Mouse (Mus musculus) spleen, embryonic (tissue): ENCODE results near the gene Cdip1.
"Not testable (repeated sequence)": the region's sequence is repeated elsewhere in the genome, so short reads cannot be mapped to it uniquely, and the experiment has no call there.

Experiments
- CTCF ChIA-PET: fragments of 350-600 bp; sonication (Branson Sonifier 250); formaldehyde crosslinking; loops from one replicate; lab custom pipeline; 2022; lab: Charles Lee

Cdip1 gene

DNA sequence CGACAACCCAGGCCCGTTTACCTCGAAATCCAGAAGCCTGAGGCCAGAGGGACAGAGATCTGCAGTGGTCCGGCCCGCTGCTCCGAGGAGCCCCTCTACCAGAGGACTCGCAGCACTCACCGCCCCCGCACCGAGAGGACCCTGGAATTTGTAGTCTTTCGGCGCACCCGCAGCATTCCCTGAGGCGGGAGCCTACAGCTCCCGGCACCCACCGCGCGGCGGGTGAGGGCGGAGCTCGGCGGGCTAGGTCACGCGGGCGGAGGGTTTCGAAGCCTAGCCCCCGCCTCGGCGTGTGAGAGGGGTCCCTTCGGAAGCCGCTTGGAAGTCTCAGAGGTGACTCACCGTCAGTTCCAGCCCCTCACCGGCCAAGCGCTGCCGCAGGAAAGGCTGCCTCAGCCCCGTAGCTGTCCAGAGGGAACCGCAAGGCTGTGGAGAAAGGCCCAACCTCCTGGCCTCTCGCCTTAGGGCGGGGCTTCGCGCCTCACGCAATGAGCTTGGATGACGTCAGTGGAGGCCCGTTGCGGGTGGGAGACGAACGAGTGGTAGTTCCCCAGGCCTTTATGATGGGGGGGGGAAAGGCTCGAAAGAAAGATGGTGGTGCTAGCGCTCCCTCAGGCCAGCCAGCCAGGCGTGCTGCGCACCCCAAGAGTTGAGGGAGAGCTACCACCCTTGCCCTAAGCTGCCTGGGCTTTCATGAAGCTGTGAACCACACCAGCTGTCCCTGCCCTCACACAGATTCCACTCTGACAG is at the start of gene Cdip1:
Gene Cdip1, minus strand, starts transcription at position 483 of the 750 bp plus-strand sequence.
- CTCF ChIA-PET, result interaction anchor here (0.6 kb wide), 1 partner anchor 14 kb away, joined by 4 read pairs; no protein-coding TSS in a partner anchor

DNA sequence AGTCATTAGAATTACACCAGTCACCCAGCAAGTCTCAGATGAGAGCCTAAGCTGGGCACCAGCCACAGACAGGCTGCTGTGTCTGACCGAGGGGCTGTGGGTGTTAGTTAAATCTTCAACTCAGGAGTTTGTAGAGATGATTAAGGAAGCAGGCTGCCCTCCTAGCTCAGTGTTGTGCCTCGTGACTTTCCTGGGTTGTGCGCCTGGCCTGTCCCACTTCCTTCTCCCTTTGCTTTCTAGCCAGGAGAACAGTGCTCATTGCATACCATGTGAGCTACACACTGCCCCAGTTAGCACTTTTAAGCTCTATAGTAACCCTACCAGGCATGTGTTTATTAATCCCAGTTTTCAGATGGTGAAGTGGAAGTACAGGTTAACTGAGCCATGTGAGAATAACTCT is 49.5 kb upstream of the Cdip1 start:
- CTCF ChIA-PET, result no interaction called here

DNA sequence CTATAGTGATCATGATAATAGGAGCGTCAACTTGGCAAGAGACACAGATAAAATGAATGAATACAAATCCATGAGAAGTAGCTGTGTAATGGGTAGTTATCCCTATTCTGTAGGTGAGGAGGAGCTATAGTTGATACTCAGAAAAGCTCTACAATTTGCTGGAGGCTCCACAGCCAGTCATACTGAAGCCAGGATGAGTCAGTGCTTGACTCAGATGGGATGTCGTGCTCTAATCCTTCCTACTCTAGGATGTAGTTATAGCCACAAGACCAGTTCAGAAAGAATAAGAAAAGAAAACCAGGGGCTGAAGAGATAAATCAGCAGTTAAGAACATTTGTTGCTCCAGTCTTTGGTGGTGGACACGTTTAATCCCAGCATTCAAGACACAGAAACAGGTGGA is 47.5 kb upstream of the Cdip1 start:
- CTCF ChIA-PET, result interaction anchor here (0.6 kb wide), 1 partner anchor 10 kb away, joined by 4 read pairs; no protein-coding TSS in a partner anchor

DNA sequence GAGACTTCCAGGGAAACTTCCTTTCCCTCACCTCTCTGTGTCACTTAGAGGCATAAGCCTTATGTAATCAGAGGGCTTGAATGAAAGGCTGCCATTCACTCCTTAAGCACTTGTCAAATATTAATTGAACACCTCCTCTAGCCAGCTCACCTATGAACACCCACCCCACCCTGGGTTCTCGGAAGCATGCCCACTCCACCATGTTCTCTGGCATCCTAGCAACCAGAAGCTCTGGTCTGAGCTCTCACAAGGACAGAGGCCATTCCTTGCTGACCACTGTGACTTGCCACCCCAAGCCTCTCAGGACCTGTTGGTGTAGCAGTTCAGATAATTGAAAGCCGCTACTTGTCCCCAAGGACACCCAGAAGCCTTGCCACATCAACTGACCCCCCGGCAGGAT is 45.1 kb upstream of the Cdip1 start, which contains the start of gene 4930562C15Rik:
Gene 4930562C15Rik, plus strand, starts transcription at position 226 of the 400 bp plus-strand sequence.
- CTCF ChIA-PET, result interaction anchor here (0.8 kb wide), 1 partner anchor 19 kb away, joined by 3 read pairs; no protein-coding TSS in a partner anchor

DNA sequence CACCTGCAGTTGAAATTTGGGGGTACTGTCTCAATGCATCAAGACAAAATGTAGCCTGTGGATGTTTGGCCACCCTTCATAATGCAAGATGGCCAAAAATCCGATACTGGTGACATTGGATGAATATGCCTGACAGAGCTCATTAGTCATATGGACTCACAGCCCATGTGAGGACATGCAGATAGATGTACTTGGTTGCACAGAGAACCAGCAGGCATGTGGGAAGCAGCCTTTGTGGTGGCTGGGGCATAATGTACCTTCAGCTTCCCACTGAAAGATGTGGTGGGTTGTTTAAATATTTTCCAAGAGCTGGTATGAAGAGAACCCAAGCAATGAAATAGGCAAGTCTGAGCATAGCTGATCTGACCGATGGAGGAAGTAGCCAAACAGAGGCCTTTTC is 43.8 kb upstream of the Cdip1 start:
- CTCF ChIA-PET, result no interaction called here

DNA sequence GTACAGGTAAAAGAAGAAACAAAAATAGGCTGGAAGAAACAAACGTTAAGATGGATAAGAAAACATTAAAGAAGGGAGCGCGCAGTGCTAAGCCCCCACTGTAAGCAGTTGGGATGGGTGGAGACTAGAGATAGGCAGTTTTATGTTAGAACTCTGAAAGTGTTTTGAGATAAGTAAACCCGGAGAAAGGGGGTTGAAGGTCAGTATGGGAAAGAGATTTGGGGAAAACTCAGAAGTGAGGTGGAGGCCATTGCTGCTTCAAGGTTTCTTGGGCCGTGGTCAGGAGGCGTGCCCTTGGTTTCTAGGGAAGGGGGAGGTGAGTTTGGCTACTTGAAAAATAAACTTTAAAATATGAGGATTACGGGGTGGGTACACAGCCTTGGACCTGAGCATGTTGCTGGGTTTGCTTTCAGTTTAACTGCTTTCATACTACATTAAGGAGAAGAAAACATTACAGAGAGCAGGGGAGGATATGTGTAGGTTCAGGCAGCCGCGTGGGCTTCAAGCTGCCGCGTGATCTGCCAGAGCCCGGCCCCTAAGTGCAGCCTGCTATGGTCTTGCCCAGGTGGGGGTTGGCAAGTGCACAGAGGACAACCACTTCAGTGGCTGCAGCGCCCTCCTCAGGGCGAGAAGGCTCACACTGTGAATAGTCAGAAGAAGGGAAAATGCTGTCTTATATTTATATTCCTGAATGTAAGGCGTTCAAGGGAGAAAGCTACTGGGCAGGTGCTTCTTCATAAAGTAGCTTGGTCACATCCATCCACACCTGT is 41.7 kb upstream of the Cdip1 start:
- CTCF ChIA-PET, result interaction anchor here (0.6 kb wide), 1 partner anchor 15 kb away, joined by 3 read pairs; no protein-coding TSS in a partner anchor

DNA sequence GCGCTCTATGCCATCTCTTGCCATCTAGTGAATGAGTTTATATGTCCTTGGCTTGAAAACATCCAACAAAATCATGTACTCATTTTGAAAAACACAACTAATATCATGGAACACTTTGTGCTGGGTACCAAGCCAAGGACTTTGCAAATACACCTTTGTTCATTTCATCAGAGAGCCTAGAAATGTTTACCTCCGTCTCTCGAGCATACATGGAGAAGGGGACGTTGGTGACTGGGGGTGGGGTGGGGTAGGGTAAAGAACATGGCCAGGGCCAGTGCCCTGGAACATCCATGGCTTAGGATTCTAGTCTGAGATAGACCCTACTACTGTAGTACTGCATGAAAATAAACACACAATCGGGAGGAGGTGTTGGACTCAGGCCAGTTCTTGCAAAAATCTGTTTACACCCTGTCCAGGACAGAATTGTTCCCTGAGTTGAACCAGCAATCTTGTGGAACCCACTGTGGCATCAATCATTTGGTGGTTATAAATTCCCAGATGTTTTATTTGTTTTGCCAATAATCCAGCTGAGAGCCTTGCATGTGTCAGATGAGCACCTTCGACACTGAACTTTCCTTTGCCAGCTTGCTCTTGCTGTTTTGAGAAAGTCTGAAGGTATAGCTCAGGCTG is 39.3 kb upstream of the Cdip1 start:
- CTCF ChIA-PET, result no interaction called here

DNA sequence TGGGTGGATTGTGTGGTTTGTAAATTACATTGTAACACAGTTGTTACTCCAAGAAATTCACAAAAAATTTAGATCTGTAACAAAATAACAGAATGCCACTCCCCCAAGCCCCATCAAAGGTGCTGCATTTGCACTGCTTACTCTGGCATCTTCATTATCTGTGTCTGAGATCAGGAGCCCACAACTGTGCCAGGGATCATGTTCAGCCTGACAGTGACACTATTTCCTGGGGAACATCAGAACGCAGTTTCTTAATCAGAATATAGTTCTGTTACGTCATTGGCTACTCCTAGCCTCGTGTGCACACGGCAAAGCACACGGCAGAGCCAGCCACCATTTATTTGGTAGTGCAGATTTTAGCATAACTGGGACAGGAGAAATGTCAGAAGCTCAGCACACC is 37.5 kb upstream of the Cdip1 start:
- CTCF ChIA-PET, result no interaction called here

DNA sequence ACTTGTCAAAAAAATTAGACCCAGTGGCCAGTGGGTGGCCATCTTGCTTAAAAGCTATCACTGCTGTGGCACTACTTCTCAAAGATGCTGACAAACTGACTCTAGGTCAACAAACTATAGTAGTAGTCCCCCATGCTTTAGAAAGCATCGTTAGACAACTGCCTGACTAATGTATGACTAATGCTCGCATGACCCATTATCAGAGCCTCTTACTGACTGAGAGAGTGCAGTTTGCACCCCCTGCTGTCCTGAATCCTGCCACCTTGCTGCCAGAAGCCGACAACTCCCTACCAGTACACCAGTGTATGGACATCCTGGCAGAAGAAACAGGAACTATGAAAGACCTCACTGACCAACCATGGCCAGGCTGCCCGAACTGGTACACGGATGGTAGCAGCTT is 34.4 kb upstream of the Cdip1 start:
- CTCF ChIA-PET, result not testable (repeated sequence)

DNA sequence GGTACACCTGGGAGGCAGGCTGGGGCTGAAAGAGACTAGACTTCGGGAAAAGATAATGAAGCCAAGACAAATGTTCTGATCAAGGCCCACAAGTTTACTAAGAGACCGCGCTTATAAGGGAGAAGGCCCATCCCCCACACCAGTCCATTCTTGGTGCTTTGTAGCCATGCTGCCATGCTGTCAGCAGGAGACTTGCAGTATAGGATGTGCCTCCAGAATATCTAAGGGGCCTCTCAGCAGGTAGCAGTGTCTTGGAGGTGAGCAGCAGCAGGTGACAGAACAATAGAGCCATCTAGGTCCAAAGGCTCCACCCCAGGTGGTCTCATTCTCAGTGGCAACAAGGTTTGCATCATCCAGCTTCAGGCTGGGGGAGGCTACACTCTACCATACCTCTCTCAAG is 28.3 kb upstream of the Cdip1 start:
- CTCF ChIA-PET, result no interaction called here

DNA sequence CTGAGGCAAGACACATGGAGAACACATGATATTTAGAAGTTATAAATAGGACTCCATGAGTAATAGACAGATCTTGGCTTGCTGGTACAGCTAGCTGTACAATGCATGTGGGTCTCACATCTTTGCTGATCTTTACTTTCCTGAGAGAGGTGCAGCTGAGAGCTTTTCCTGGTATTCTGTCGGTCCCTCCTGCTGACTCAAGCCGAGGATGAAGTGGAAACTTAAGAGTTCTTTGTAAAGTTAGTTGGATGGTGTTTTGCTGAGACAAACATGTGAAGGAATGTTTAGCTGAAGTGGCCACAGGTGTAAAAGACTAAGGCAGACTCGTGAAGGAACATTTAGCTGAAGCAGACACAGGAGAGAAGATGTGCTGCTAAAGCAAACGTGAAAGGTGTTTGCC is 6.5 kb upstream of the Cdip1 start:
- CTCF ChIA-PET, result no interaction called here

DNA sequence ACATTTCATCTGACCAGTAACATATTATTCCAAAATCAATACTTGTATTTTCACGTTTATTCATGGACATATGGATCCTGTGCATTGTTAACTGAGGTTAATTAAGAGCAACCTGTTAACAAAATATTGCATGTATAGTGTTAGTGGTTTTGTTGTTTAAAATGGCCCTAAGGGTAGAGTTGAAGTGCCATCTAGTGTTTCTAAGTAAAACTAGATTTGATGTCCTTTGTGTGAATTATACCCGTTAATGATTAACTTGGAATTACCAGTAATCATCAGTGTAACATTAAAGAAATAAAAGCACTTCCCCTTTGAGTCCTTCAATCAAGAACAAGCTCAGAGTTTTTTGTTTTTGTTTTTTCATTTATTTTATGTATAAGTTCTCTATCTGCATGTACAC is 1.2 kb upstream of the Cdip1 start:
- CTCF ChIA-PET, result no interaction called here

DNA sequence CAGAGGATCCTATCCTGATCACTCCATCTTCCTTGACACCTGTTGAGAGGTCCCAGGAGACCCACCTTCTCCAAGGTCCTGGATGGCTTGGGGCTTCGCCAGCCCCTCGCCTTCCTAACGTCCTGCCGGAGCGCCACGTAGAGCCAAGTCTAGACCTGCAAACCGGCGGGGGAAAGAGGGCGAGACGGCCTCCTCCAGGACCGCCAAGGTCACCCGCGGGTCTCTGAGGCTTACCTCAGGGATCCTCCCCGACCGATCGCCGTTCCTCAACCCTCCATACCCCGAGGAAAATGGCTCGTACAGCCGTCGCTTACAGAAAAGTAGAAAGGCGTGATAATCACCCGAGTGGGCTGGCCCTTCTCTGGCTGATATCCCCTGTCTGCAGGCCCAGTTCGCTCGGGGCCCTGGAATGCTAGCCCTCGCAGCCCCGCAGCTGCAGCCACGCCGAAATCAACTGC is 752 bp downstream of the Cdip1 start:
- CTCF ChIA-PET, result no interaction called here

DNA sequence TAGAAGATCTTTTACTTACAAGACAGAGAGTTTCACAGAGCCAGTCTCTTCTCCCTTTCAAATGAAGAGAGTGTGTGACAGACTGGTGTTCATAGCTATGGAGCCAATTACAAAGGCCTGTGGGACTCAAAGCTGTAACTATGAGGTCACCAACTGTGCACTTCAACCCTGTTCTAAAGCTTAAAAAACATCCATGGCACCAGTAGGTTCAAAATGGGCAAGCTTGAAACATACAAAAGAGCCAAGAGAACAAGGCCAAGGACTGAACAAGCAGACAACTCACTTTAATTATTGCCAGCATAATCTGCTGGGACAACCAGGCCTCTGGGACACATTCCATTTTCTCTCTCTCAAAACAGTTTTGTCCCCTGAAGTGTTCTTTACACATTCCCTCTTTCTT is 1.9 kb downstream of the Cdip1 start:
- CTCF ChIA-PET, result no interaction called here

DNA sequence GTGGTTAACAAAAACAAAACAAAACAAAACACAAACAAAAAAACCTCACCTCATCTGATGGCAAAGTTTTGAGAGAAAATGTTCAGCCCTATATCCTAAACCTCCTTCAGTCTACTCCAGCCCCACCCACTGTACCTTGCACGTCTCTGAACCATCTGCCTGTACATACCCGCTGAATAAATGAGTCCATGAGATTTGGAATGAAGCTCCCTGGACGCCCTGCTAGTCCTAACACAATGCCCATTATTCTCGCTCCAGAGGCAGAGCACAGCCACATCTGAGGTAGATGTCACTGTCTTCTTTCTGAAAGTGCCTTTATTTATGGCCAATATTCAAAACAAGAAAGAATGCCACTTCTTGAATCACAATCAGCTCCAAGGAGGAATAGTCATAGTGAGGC is 4.4 kb downstream of the Cdip1 start:
- CTCF ChIA-PET, result no interaction called here

DNA sequence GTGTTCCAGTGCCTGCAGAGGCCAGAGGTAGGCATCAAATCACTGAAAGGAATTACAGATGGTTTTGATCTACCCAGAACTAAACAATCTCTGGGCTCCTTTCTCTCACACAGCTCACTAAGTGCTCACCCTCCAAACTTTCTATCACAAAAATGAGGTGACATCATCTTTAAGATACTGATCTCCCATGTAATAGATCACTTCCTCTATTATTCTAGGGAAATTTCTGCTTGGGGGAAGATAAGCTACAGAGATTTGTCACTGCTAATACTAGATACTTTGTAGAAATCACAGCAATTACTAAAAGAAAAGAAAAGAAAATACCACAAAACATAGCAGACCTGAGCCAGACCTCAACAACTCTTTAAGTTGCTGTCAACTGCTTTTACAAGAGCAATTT is 7.6 kb downstream of the Cdip1 start:
- CTCF ChIA-PET, result no interaction called here

DNA sequence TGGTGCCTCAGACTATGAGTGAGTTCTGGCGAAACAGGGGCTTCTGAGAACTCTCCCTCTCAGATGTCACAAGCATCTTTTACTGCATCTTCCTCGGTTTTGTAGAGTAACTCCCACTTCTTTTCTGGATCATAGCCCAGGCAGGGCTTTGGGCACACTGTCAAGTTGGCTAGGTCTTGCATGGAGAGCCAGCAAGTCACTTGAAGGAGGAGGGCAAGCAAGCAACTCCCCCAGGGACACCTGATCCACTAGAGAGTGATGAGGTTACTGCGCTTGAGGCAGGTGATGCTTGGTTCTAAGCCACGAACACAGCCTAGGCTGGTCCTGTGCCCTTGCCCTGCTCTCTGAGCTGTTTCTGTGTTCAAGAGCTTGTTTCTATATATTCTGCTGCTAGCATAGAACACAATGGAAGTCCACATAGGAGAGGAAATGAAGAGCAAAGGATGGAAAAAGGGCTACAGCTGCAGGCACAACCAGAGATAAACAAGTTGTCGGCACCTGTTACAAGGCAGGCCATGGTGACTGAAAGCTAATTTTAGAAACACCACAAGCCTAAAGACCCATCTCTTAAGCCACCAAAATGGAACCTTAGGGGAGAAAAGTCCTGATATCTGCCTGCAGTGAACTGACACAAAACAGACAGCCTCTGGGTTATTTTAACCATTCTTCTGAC is 8.4 kb downstream of the Cdip1 start:
- CTCF ChIA-PET, result interaction anchor here (0.5 kb wide), 1 partner anchor 470 kb away, joined by 4 read pairs; no protein-coding TSS in a partner anchor

DNA sequence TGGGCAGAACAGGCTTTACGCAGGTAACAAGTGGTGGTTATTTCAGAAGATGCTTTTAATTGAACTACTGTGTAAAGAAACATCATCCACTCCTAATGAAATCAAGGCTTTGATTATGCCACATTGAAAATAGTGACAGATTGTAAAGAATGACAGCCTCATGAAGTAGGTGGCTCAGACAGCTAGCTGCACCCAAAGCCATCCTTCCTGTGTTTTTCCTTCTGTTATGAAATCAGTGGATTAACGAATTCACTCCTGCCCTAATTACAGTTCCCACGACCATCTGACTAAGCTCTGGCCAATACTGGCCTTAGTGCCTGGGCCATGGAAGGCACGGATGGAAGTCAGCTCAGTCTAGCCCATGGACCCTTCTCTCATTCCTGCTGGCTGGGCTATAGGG is 11.2 kb downstream of the Cdip1 start:
- CTCF ChIA-PET, result no interaction called here

DNA sequence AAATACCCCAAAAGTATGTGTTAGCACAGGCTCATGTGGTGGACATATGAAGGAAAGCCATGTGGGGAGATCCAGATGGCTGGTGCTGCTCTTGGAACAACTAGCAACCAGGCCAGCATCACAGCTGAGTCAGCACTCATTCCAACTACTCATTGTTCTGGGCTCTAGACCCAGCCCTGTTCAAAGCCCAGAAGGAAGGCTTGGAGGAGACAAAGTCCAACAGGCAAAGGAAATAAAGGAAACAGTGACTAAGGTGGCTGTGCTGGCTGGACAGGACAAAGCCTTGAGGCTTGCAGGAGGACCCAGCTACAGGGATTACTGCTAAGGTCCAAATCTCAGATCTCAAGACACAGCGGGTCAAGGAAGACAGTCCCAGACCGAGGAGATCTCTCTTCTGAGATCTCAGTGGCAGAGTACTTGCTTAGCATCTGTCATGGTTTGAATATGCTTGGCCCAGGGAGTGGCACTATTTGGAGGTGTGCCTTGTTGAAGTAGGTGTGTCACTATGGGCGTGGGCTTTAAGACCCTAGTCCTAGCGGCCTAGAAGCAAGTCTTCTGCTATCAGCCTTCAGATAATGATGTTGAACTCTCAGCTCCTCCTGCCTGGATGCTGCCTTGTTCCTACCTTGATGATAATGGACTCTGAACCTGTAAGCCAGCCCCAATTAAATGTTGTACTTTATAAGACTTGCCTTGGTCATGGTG is 12.0 kb downstream of the Cdip1 start:
- CTCF ChIA-PET, result no interaction called here

DNA sequence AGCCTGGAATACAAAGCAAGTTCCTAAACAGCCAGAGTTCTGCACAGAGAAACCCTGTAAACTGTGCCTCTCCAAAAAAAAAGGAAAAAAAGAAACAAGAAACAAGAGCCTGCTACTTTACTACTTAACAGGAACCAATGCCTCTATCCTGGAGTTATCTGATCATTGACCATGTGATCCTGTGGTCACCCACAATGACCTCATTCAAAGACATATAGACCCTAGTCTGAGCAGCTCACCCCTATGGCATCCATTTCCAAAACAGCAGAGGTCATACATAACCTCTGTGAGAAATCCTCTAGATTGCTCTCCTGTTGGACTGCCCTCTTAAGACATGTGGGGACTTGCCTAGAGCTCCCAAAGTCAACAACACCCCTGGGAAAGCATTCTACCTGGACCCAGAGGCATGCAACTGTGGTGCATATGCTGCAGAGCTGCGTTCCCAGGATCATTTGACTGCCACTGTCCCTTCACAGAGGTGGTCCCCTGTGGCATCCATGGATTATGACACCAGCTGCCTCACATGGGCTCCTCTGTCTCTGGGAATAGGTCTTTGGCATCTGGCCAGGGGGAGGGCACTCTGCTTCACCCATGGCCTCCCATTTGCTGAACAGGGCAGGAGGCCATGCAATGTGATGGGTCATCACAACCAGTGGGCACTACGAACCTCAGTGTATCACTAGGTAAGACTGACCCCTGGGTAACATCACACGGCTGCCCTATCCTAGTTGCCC is 12.8 kb downstream of the Cdip1 start:
- CTCF ChIA-PET, result no interaction called here
